Mouse (Mus musculus) MEL (cell line): ENCODE data around the gene Olfr555.
"Not testable (repeated sequence)": the region's sequence is repeated elsewhere in the genome, so short reads cannot be mapped to it uniquely, and the experiment has no call there.

ENCODE experiments used
- MAFK ChIP-seq: IDR thresholded peaks from 2 replicates; pipeline ENCODE4 v1.6.1; 2011; ENCODE audit warnings: low read depth, mild to moderate bottlenecking, low read length, improper control_type of control experiment, borderline replicate concordance
- POLR2A ChIP-seq, 2 experiments: IDR thresholded peaks; 2 replicates each; pipeline ENCODE4 v1.6.1; 2011 to 2012; ENCODE audit warnings: low read length in 2 of 2, mild to moderate bottlenecking in 2 of 2, control low read depth in 1 of 2, improper control_type of control experiment in 1 of 2, low read depth in 1 of 2, moderate library complexity in 1 of 2; ENCODE audit not compliant: control insufficient read depth in 1 of 2, insufficient read depth in 1 of 2, poor library complexity in 1 of 2

DNA sequence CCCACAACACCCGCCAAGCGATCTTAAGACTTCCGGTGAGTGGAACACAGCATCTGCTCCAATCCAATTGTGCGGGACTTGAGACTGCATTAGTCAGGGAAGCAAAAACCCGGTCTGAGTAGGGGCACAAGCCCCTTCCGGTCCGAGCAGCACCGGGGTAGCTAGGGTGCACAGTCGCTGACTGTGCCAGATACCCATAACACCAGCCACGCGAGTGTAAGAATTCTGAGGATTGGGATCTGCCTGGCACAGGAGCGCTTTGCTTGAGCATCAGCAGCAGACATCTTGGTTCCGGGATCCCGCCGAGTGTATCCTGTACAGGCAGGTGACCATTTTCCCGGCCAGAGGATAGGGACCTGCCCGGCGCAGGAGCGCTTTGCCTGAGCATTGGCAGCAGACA, 38.3 kb upstream of the Olfr555 start:
- not testable (repeated sequence) for TF ChIP-seq POLR2A (IDR thresholded peaks at IDR 0.05; ENCODE audit: control insufficient read depth in 1 of 2, insufficient read depth in 1 of 2, low read depth in 1 of 2, low read length in 2 of 2, poor library complexity in 1 of 2); MAFK
